ENCODE assay signal across 21 mouse cellular contexts in genomic region chr10:7114796-7115195, GRCm38 (mm10).
DNase-seq lines count a peak whose midpoint lies in the region; TF ChIP-seq lines count a peak whose summit lies in the region.
"Had no signal": no experiment of that assay in that cellular context is flagged by ENCODE, and none has a peak within 500 bp of the region (broad histone marks: within the 10 kb centered on the region; RNA-seq: fewer than 3 reads in every experiment).

No protein-coding gene starts in this region.

- peaks cover 24% of the 10 kb centered on the region for H3K4me1 ChIP-seq in cerebellum, adult 2 months (ENCODE audit: control insufficient read depth, insufficient read depth, low read length)
- H3K4me1 ChIP-seq: forebrain, embryonic 13.5 days; hindbrain, embryonic 12.5 days; hindbrain, embryonic 15.5 days had no signal

- TF ChIP-seq POLR2A in cerebellum, adult 2 months (IDR thresholded peaks at IDR 0.05; ENCODE audit: borderline replicate concordance, insufficient read depth, low read length), result no peak

- no peaks in the 10 kb centered on the region for H3K27me3 ChIP-seq in cerebellum, adult 2 months (ENCODE audit: control insufficient read depth, insufficient read depth, low read length)
- H3K27me3 ChIP-seq: CH12.LX; forebrain, embryonic 13.5 days; heart, embryonic 12.5 days; heart, embryonic 15.5 days; hindbrain, embryonic 12.5 days; hindbrain, embryonic 15.5 days; Patski had no signal

- peak in 1 of 2 experiments; percentile 12 for DNase-seq in cerebellum, adult 2 months
- no peak for DNase-seq in cerebellum, adult 18-20 months
- peak; percentile 63 for DNase-seq in gastrocnemius, adult 18-20 months (ENCODE audit: low spot score)
- DNase-seq in gastrocnemius, adult 8-10 months (ENCODE audit: low spot score in 2 of 2), result no peak
- DNase-seq in heart, adult 11 months, result peak; percentile 74
- DNase-seq in heart, postnatal 36 days, result no peak
- DNase-seq in adrenal gland, postnatal 10 days, result no peak
- DNase-seq: adrenal gland, postnatal 14 days; B cell, adult 2 months; cerebellum, adult 11 months; gastrocnemius, postnatal 10 days; heart, postnatal 10 days; kidney, adult 2 months had no signal

- no peak overlapping the region for H3K4me3 ChIP-seq in cerebellum, adult 2 months (replicated peaks; ENCODE audit: insufficient read depth, low read depth, low read length)
- H3K4me3 ChIP-seq: forebrain, embryonic 10.5 days; forebrain, embryonic 13.5 days; heart, embryonic 12.5 days; heart, embryonic 15.5 days; hindbrain, embryonic 12.5 days; hindbrain, embryonic 15.5 days had no signal

- 87% methylated on average over 5 of the region's 5 CpGs for WGBS in cerebellum, adult 2 months

- no peak for TF ChIP-seq CTCF in cerebellum, adult 2 months (IDR thresholded peaks at IDR 0.05; ENCODE audit: borderline replicate concordance, insufficient read depth, low read depth, low read length)

- peak overlapping the region; percentile 56 for H3K27ac ChIP-seq in cerebellum, adult 2 months (ENCODE audit: insufficient read depth, low read length)
- H3K27ac ChIP-seq: forebrain, embryonic 10.5 days; forebrain, embryonic 13.5 days; heart, embryonic 15.5 days; hindbrain, embryonic 12.5 days; hindbrain, embryonic 15.5 days had no signal

- intact Hi-C loops in heart, postnatal 36 days (cut with DNase I), result no loop called here

Comparison
In these comparisons a context has a peak if more than half of its experiments do, and no peak if none do; other contexts are left out.
1. DNase-seq: peak in gastrocnemius, adult 18-20 months (single experiment) and heart, adult 11 months (single experiment); none in cerebellum, adult 18-20 months (0 of 2), gastrocnemius, adult 8-10 months (0 of 2), heart, postnatal 36 days (0 of 2) and adrenal gland, postnatal 10 days (single experiment).